Mouse (Mus musculus) erythroblast, embryonic 14.5 days (primary cell): ENCODE measurements at regions not wholly inside any gene's neighbourhood (a gene's known extent, or its start where the extent isn't known, plus 50 kb on each side); places are given as distances from the start of the nearest gene placed in this dataset.

Source experiments
- H3K27me3 ChIP-seq: 2 replicates; pipeline ENCODE4 v1.6.1; 2012; ENCODE audit warnings: inconsistent platforms; ENCODE audit not compliant: control insufficient read depth
- H3K36me3 ChIP-seq: 2 replicates; pipeline ENCODE4 v1.6.1; 2012; ENCODE audit warnings: mild to moderate bottlenecking, inconsistent platforms; ENCODE audit not compliant: control insufficient read depth
- H3K4me1 ChIP-seq: 2 replicates; pipeline ENCODE4 v1.6.1; 2012; ENCODE audit warnings: inconsistent platforms; ENCODE audit not compliant: control insufficient read depth
- H3K4me3 ChIP-seq: replicated peaks from 2 replicates; pipeline ENCODE3; 2012; ENCODE audit warnings: moderate library complexity, mild to moderate bottlenecking, inconsistent platforms
- H3K9me3 ChIP-seq: 2 replicates; pipeline ENCODE4 v1.6.1; 2012; ENCODE audit warnings: low read length, inconsistent platforms, mixed read lengths; ENCODE audit not compliant: control insufficient read depth
- GATA1 ChIP-seq: IDR thresholded peaks from 2 replicates; pipeline ENCODE4 v1.6.1; 2012; ENCODE audit warnings: low read length, inconsistent platforms, mixed read lengths
- TAL1 ChIP-seq: IDR thresholded peaks from 3 replicates; pipeline ENCODE4 v1.6.1; 2012; ENCODE audit warnings: low read length, inconsistent platforms, mixed read lengths

DNA sequence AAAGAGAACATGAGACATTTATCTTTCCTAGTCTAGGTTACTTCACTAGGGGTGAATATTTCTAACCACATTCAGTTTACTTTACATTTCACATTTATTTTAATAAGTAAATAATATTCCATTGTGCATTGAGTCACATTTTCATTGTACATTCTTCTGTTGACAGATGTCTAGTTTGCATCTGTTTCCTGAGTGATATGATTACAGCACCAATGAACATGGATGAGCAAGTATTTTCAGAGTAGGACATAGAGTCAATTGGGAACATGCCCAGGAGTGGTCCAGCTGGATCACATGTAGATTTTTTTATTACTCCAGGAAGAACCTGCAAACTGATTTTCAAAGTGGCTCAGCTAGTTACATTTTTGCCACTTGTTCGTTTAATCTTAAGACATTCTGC lies 153.3 kb upstream of the Tusc1 start:
- Histone ChIP-seq H3K4me3 (no peak overlapping the region), H3K4me1 (peaks cover 4% of the 10 kb centered on the region; the same call in 1 of the 2 replicates), H3K27me3 (no peaks in the 10 kb centered on the region), H3K36me3 (no peaks in the 10 kb centered on the region), H3K9me3 (no peaks in the 10 kb centered on the region)
- TF ChIP-seq GATA1 (no peak), TAL1 (no peak)

DNA sequence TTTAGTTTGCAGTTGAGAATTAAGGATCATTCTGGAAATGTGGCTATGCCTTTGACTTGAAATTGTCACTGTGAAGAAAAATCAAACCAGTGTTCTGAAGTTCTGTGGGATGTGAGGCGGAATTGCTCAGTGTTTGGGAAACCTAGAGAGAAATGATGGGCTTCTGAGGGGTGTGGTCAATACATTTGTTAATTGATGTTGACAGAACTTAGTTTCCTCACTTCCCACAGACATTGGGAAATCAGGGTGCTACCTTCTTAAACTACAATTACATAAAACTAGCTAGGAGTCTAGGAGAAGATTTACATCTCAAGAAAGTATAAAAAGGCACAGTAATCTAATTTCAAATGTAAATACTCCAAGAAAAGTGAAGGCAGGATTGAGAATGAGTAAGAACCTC lies 151.1 kb upstream of the Tusc1 start:
- Histone ChIP-seq H3K27me3 (no peaks in the 10 kb centered on the region), H3K36me3 (no peaks in the 10 kb centered on the region), H3K9me3 (no peaks in the 10 kb centered on the region), H3K4me3 (no peak overlapping the region), H3K4me1 (peaks cover 10% of the 10 kb centered on the region)
- no peak for TF ChIP-seq GATA1
- no peak for TF ChIP-seq TAL1

DNA sequence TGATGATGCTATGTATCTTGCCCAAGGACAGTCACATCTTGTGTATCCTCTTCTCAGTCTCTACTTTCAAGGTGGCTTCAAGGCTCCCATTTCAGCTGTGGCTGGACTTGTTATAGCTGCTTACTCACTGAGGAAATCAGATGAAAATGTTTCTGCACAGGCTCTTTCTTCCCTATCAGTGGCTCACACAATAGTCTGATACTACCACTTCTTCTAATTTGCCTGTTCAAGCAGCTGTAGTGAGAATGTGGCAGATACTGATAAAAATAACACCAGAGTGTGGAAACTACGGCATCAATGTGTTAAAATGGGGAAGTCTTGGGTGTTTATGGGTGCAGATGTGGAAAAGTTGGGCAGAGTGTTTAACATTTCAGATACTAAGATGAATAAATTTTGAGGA lies 145.9 kb upstream of the Tusc1 start:
- Histone ChIP-seq H3K4me3 (peak overlapping the region; percentile 57), H3K27me3 (no peaks in the 10 kb centered on the region), H3K36me3 (peaks cover 30% of the 10 kb centered on the region), H3K9me3 (peaks cover 12% of the 10 kb centered on the region), H3K4me1 (peaks cover 28% of the 10 kb centered on the region)
- TF ChIP-seq TAL1, result peak; percentile 71
- TF ChIP-seq GATA1, result peak; percentile 56

DNA sequence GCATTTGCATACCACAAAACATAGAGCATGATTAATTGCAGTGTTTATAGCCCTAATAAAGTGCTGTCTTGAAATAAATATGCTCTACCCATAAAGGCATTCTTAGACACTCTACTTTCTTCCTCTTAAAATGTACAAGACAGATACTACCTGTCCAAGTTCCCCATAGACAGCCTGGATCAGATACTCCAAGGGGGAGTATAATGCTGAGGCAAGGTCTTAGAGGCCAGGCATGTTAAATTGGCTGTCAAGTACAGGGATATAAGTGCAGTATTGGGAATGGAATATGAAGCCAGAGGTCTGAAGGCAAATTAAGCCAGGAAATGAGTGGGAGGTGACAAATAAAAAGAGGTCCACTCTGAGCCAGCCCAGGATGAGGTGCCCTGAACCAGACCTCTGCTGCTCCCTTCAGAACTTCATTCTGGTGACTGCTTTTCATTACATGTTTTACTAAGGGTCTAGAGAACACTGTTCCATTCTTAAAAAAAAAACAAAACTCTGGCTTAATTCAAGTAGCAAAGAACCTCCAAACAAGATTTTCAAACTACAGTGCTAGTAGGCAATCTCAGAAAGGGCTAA lies 142.0 kb upstream of the Tusc1 start:
- H3K4me3 ChIP-seq, result no peak overlapping the region
- peaks cover 12% of the 10 kb centered on the region for H3K9me3 ChIP-seq
- H3K27me3 ChIP-seq, result no peaks in the 10 kb centered on the region
- peaks cover 32% of the 10 kb centered on the region for H3K36me3 ChIP-seq
- peaks cover 26% of the 10 kb centered on the region for H3K4me1 ChIP-seq
- no peak for TF ChIP-seq GATA1
- no peak for TF ChIP-seq TAL1

DNA sequence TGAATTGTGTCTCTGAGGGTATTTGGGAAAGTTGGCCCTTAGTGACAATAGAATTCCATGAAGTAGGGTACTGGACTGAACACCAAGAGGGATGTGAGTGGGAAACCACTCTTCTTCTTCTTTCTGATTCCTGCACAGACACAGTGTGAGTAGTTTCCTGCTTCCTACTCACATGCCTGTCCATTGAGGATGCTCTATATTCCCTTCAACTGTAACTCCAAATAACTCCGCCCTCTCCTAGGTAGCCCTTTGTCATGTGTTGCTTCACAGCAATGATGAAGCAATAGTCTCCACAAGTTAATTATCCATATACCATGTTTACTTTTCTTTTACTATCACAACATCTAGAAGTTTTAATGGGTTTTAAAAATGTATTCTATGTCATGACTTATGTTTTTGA lies 132.7 kb upstream of the Tusc1 start:
- no peak for TF ChIP-seq TAL1
- no peak for TF ChIP-seq GATA1
- peaks cover 3% of the 10 kb centered on the region; the same call in 1 of the 2 replicates for H3K36me3 ChIP-seq

DNA sequence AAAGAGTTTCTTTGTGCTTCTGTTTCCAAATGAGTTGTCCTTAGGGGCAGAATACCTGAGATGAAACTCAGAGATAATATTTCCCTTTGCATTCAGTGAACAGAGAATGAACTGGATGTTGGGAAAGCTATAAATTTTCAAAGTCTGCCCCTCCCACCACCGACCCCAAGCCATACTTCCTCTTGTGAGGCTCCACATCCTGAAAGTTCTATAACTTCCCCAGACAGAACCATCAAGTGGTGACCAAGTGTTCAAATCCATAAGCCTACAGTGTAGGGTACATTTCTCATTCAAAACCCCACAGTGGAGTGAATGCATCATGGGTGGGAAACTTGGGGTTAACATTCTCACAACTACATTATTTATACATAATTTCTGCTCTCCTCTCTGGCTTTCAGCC lies 132.1 kb upstream of the Tusc1 start:
- no peaks in the 10 kb centered on the region for H3K4me1 ChIP-seq
- H3K27me3 ChIP-seq, result no peaks in the 10 kb centered on the region
- no peak overlapping the region for H3K4me3 ChIP-seq
- H3K36me3 ChIP-seq, result peaks cover 3% of the 10 kb centered on the region; the same call in 1 of the 2 replicates
- TF ChIP-seq GATA1 (no peak), TAL1 (no peak)
- no peaks in the 10 kb centered on the region for H3K9me3 ChIP-seq

More for the DNA sequence above, 132.7 kb upstream of the Tusc1 start:
- H3K9me3 ChIP-seq, result no peaks in the 10 kb centered on the region
- no peaks in the 10 kb centered on the region for H3K27me3 ChIP-seq
- no peaks in the 10 kb centered on the region for H3K4me1 ChIP-seq
- no peak overlapping the region for H3K4me3 ChIP-seq

DNA sequence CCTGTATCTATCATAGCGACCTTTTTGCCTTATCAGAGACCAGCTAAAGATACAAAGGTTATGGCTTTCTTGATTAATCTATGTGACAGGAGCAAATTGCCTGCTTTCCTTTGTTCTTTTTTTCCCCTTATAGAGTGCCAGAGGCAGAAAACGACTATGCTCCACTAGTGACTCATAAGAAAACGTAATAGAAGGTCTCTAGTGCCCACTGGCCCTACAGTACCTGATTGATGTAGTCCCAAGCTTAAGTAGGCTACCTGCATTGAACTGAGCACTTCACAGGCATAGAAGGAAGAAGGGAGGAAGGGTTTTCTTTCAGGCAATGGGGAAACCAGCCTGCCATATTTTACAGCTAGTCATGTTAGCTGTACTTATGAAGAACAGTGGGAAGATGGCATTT lies 116.0 kb upstream of the Tusc1 start:
- Histone ChIP-seq H3K4me3 (no peak overlapping the region), H3K9me3 (no peaks in the 10 kb centered on the region), H3K27me3 (no peaks in the 10 kb centered on the region), H3K4me1 (no peaks in the 10 kb centered on the region), H3K36me3 (no peaks in the 10 kb centered on the region; the same call in 1 of the 2 replicates)
- TF ChIP-seq GATA1, result no peak
- TF ChIP-seq TAL1, result no peak

DNA sequence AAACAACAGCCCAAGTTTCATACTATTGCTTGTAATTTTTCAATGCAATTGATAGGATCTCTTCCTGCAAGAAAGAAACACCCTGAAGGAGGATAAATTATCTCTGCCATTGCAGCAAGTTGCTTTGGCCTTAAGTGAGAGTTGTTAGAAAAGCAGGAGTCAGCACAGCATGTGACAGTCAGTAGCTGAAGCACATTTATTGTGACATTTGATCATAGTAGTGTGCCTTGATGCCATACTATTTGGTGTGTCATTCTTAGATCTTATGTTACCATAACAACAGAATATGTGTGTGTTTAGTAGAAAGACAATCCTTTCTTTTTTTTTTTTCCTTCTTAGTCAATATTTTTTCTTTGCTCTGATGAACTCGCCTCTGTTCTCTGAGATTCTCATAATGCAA lies 115.5 kb upstream of the Tusc1 start:
- H3K9me3 ChIP-seq, result no peaks in the 10 kb centered on the region
- H3K4me1 ChIP-seq, result no peaks in the 10 kb centered on the region
- H3K36me3 ChIP-seq, result peaks cover 3% of the 10 kb centered on the region; the same call in 1 of the 2 replicates
- TF ChIP-seq GATA1, result no peak
- no peak for TF ChIP-seq TAL1
- no peak overlapping the region for H3K4me3 ChIP-seq
- H3K27me3 ChIP-seq, result no peaks in the 10 kb centered on the region

DNA sequence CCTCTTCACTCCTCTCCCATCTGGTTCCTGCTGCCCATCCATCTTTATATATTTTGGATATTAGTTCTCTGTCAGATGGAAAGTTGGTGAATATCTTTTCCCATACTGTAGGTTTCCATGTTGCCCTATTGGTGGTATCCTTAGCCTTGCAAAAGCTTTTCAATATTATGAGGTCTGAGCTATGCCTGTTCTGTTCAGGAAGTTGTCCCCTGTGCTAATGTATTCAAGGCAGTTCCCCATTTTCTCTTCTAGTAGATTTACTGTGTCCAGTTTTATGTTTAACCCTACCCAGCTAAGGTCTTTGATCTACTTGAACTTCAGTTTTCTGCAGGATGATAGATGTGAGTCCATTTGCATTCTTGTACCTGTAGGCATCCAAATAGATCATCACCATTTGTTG lies 109.4 kb upstream of the Tusc1 start:
- Histone ChIP-seq H3K9me3 (no peaks in the 10 kb centered on the region), H3K27me3 (no peaks in the 10 kb centered on the region), H3K36me3 (peaks cover 3% of the 10 kb centered on the region; the same call in 1 of the 2 replicates), H3K4me1 (no peaks in the 10 kb centered on the region), H3K4me3 (no peak overlapping the region)
- TF ChIP-seq GATA1, result no peak
- no peak for TF ChIP-seq TAL1

DNA sequence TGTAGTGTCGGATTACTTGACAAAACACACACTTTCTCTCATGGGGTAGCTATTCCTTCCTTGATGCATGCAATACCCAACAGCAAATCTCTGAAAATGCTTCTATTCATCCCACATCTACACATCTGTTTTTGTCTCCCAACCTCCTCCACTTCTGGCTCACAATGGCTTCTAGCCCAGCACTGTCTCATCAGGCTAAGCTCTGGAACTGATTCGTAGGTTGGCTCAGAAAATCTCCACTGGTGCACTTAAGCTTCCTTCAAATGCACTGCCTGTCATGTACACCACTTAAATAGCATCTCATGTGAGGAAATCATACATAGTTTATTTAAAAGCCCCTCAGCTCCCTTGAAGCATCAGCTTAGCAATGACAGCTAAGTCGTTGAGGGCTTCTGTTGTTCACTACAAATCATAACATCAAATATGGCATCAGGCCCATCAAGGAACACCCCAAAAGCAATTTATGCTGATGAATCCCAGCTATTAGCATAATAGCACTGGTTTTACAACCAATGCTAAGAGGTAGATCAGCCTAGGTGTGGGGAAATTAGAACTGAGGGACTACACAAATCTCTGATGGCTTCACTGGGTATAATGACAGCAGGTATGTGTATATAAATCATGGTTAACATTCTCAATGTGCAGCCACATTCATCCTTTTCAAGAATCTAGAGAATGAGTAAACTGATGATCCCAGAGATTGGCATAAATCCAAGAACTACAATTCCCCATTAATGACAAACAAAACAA lies 103.5 kb upstream of the Tusc1 start:
- H3K27me3 ChIP-seq, result no peaks in the 10 kb centered on the region
- H3K4me3 ChIP-seq, result no peak overlapping the region
- no peaks in the 10 kb centered on the region for H3K4me1 ChIP-seq
- TF ChIP-seq GATA1, result no peak
- TF ChIP-seq TAL1, result no peak
- no peaks in the 10 kb centered on the region for H3K9me3 ChIP-seq
- H3K36me3 ChIP-seq, result no peaks in the 10 kb centered on the region
